Mouse (Mus musculus): ENCODE measurements at regions not wholly inside any gene's neighbourhood (a gene's known extent, or its start where the extent isn't known, plus 50 kb on each side); places are given as distances from the start of the nearest gene placed in this dataset.

DNA sequence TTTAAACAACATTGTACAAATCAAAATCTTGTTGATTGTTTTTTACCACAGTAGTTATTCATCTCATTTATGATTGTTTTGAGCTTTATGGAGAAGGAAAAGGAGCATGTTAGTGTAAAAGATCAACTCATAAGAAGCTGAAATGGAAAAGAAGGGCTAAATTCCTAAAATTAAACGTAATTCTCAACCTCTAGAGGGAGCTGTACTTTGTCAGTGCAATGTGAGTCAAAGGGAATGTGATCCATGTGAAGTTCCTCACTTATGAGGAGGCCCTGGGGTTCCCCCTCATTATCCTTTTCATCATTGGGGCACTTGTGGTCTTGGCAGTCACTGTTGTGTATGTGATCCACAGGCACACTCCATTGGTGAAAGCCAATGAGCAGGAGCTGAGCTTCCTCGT is 54.0 kb upstream of the Vmn2r7 start:
- no peak for ATAC-seq (ENCODE audit: insufficient number of reproducible peaks, low FRiP score, low TSS enrichment)

DNA sequence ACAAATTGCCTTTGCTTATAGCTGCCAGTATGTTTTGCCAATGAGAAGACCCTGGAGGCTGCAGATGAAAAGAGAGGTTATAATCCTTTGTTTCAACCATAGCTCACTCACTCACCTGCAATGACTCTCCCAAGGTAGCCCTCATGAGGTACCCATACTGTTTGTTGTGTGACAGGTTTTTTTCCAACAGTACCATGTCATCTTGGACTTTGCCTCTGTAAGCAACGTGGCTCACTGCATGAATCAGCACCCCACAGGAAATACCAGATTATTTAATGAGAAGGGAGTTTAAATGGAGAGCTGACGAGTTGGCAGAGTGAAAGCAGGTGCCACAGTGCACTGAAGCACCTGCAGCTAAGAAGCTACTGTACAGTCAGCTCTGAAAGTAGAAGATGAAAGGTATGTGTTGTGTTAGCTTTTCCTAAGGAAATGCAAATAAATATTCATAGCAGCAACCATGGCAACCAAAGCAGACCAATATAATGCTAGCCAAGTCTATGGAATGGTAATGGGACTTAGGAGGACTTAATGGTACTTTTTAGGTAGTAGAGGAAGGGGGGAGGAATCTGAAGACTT is 56.8 kb upstream of the Vmn2r7 start:
- ATAC-seq (ENCODE audit: insufficient number of reproducible peaks, low FRiP score, low TSS enrichment) = no peak

DNA sequence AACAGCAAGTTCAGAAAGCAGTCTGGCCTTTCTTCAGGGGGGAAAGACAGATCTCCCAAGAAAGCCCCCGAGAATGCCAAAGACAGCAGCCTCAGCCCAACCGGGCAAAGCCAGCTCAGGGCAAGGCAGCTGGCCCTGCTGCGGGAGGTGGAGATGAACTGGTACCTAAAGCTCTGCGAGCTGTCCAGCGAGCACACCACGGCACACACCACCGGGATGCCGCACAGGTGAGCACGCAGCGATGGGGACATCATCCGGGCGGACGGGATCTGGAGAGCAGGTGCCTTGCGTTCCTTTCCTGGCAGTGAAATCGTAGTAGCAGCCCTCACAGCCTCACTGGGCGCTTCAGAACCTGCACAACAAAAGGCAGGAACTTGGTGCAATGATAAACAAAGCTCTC is 104.7 kb upstream of the Vmn2r7 start:
- peak; percentile 80; the same call in 1 of the 2 replicates for ATAC-seq (ENCODE audit: insufficient number of reproducible peaks, low FRiP score, low TSS enrichment)

DNA sequence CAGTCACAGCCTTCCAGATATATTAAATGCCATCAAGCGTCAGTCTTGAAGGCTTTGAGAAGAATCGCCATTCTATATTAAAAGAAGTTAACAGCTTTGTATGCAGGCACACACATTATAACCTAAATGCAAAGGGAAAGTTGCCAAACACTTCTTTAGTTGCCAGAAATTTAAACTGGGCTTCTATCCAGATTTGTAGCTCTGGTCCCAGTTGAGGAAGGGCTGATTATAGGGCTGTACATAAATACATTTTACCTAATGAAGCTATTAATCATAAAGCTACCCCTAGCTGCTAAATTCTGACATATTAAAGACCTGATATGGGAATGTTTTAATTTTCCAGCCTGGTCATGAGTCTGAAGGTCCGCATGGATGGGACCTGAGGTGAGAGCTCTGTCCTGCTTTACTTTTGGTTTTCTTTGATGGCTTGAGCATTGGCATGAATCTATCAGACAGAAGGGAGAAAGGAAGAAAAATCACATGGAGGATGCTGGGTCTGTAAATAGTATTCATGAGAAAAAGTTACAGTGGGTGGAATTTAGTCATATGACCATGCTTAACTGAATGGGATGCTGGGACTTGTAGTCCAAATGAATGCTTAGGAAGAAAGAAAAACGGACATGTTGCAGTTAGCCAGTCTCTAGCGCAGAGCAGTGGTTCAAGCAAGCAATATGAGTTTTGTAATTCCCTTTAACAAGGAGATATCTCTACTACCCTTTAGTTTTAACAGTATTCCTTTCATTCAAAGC is 120.3 kb upstream of the Vmn2r7 start:
- no peak for ATAC-seq (ENCODE audit: insufficient number of reproducible peaks, low FRiP score, low TSS enrichment)

DNA sequence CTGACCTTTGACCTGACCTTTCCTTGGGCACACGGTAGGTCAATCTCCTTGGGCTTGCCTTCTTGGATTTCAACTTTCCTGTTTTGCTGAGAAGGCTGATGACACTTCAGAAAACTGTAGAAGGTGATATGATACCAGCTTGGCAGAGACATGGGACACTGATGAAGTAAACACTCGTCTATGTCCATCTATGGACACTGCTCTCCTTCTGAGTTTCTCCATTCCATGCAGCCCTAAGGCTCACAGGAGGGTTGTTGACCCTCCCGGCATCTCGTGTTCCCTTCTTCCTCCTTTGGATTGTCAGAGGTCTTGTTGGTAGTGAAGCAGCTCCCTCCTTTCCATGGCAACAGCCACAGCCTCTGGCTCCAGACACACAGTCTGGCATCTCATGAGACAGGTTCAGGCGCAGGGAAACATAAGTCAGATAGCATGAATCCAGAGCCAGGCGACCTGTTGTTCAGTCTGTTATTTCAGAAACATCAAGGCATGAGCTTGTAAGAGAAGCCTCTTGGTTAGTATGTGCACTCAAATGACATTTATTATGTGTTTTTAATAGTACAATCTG is 120.9 kb upstream of the Vmn2r7 start:
- no peak for ATAC-seq (ENCODE audit: insufficient number of reproducible peaks, low FRiP score, low TSS enrichment)

DNA sequence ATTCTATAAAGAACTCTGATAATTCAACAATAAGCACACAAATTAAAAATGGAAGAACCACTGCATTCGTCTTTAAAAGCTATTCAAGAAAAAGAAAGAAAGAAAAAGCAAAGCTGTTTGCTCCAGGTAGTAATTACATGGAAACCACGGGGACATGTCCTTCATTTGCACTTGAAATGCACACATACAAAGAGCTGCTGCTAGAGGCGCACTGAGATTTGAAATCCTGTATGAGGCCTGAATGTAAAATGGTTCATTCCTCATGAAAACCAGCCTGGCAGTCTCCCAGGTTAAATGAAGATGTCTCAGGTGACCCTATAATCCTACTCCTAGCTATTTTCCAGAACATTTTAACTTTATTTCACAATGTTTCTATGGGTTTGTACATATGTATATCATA is 123.7 kb upstream of the Vmn2r7 start:
- no peak for ATAC-seq (ENCODE audit: insufficient number of reproducible peaks, low FRiP score, low TSS enrichment)

DNA sequence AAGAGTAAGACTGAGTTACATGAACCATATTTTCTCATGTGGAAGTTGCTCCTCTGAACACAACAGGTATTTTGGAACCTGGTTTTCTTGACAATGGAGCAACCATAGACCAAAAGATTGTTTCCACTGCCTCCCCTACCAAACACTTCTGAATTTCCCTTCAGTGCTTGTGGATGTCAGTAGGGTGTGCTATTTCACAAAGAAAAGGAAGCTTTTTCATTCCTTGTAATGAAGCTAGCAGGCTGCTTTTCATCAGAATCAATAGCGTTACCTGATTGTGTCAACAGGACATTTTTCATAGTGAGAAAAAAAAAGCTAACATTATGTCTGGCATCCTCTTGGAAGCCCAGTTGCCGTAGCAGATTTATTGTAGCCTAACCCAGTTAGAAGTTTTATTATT is 124.8 kb upstream of the Kcnab1 start:
- no peak for ATAC-seq (ENCODE audit: insufficient number of reproducible peaks, low FRiP score, low TSS enrichment)

DNA sequence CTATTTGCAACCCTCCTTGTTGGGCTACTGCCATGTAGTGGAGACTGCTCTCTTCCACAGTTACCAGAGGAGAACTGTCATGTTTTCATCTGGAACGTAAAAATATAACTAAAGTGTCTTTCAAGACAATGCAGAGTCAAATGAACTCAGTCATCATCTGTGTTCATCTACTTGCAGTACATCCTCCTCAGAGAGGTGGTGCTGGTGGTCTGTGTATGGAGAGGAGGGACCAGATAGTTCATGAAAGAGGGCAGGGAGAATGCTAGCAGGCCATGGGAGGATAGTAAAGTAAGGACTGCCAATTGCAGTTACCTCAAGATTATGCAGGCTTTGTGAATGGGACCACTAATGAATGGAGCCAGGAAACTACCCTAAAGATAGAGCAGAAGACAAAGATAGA is 121.5 kb upstream of the Kcnab1 start:
- ATAC-seq (ENCODE audit: insufficient number of reproducible peaks, low FRiP score, low TSS enrichment) = peak; percentile 77

DNA sequence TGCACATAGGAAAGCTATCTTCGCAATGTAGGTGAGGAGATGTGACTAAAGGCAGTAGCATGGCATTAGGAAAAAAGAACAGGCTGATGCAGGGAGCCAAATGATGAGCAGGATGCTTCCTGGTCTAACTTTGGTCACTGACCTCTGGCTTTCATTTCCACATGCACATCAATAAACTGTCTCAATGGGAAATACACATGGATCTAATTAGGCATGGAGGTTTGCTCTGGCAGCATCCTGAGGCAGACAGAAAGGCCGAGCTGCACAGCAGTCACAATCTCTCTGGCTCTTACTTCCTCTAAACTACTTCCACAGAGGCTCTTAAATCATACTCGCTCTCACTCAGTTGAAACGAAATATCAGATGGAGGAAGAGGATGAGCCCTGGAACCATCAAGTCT is 112.7 kb upstream of the Kcnab1 start:
- no peak for ATAC-seq (ENCODE audit: insufficient number of reproducible peaks, low FRiP score, low TSS enrichment)

DNA sequence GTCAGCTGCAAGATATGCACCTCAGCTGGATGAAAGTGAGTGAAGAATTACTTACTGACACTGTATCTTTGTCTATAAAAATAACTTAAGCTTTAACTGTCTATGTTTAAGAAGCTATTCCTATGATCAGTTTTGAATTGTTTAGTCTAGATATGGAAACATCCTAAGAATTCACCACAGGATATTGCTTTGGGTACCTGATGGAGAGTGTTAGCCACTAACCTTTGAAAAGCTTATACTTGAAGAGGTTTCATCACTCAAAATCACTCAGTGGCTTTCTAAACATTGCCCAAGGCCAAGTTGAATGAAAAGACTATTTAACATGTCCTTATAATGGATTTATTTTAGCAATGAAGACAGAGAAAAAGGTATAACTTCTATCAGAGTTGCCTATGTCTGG is 111.6 kb upstream of the Kcnab1 start:
- ATAC-seq (ENCODE audit: insufficient number of reproducible peaks, low FRiP score, low TSS enrichment) = no peak

DNA sequence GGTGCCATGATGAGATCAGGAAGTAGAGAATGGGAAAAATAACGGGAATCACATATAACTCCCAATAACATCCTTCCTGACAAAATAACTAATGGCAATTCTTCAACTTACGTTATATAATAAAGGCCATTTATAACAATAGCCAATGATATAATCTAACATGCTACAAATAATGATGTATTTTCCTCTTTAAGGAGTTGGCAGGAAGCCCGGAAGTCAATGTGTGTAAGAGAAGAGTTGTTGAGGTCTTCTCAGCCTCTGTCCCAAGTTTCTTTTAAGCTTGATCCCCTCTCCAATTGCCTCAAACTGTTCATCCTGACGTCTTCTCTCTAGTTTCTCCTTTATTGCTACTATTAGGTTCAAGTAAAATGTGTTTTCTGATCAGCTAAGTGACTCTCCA is 108.1 kb upstream of the Kcnab1 start:
- ATAC-seq (ENCODE audit: insufficient number of reproducible peaks, low FRiP score, low TSS enrichment) = no peak

DNA sequence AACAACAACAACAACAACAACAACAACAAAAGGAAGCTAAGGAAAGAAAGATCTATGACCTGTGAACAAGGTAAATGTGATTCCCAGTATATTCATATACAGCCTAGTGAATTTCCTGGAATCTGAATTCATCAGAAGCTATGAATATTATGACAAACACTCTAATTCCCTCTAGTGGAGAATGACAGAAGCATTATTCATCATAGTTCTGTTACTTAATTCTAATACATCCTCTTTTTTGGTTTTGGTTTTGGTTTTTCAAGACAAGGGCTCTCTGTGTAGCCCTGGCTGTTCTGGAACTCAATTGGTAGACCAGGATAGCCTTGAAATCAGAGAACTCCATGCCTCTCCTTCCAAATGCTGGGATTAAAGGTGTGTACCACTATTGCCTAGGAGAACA is 106.6 kb upstream of the Kcnab1 start:
- no peak for ATAC-seq (ENCODE audit: insufficient number of reproducible peaks, low FRiP score, low TSS enrichment)

DNA sequence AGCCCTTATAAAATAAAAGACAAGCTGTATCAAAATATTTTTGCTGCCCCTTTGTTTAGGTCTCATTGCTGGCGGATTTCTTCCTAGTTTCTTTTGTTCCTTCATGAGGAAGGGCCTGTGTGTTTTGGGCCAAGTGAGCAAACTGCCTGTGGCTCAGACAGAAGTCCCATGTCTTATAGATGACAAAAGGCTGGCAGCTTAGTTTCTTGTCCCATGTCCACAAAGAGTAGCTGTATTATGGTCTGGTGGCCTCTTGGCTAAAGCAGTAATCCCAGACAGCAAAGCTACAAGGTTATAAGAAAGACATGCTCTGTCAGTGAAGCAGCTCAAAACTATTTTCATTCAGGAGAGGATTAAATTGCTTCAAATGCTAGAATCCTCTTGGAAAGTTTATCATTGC is 103.1 kb upstream of the Kcnab1 start:
- ATAC-seq (ENCODE audit: insufficient number of reproducible peaks, low FRiP score, low TSS enrichment) = no peak

DNA sequence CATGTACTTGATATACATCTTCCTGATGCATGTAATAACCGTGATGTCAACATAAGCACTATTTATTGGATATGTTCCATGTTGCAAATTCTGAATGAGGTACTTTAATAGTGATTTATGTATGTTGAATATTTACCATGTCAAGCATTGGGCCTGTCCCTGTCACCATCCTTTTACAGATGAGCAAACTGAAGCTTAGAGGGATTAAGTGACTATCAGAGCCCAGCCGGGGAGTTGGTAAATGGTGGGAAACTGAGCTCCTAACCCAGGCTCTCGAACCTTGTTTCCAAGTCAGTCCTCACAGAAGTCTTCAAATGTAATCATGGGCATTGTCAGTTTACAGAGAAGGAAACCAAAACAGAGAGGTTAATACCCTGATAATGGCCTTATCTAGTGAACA is 102.6 kb upstream of the Kcnab1 start:
- ATAC-seq (ENCODE audit: insufficient number of reproducible peaks, low FRiP score, low TSS enrichment) = no peak

DNA sequence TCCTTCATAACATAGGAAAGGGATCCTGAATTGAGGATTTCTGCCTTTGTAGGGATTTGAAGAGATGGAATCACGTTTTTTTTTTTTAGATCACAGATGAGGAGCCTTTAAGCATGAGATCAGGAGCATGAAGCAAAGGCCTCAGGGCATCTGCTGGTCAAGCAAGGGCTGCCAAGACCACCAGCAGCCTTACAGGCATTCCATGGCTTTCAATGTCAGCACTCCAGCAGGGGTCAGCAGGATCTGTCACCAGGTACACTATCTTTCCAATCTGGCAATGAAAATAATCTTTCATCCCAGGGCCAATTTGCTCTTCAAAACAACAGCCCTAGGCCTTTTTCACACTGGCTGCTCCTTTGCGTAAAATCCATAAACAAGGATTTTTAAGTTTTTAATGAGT is 85.3 kb upstream of the Kcnab1 start:
- peak; percentile 95 for ATAC-seq (ENCODE audit: insufficient number of reproducible peaks, low FRiP score, low TSS enrichment)

DNA sequence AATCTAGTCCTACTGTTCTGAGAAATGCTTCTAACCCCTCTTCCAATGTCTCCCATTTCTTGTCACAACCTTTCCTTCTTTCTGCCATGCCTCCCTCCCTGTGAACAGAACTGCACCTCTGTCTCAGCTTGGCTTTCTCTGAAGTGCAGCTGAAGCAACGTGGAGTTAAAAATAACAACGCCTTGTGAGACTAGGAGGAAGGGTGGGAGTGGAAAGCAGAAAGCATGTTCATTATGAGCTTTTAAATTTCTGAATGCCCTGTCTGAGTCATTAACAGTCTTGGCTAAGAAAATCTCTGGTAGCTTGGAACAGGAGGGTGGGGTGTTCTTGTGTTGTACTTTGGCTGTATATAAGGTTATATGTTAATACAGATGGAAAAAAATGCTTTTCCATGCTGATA is 71.6 kb upstream of the Kcnab1 start:
- ATAC-seq (ENCODE audit: insufficient number of reproducible peaks, low FRiP score, low TSS enrichment) = no peak

DNA sequence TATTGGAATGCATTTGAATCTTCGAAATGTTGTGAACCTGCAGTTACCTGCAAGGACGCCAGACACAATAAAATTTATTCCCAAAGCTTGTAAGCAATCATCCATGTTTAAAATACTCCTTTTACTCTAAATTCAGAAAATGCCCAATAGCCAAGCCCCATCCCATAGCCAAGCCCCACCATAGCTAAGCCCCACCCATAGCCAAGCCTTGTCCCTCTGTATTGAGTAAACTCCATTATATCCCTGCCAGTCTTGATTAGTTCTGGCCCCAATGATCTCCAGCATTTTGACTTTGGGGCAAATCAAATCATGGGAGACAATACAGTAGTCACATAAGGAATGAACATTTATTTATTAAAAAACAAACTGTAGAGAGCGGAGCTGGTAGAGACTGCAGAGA is 61.3 kb upstream of the Kcnab1 start:
- no peak for ATAC-seq (ENCODE audit: insufficient number of reproducible peaks, low FRiP score, low TSS enrichment)

DNA sequence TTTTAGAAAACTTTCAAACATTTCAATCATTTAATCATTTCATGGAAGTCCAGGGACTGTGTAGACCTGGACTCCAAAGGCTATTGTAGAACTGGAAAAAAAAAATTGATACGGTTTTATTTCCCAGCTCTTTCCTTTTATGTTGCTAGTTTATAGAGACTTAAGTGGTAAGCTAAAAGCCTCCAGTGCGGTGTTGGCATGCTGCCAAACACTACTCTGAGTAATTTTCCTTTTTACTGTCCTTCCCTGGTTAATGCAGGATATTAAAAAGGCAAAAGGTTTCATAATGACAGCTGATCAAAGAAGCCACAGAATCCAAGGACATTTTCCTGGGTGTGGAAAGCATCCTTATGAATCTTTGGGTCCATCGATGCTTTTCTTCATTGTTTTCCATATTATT is 53.8 kb upstream of the Kcnab1 start:
- ATAC-seq (ENCODE audit: insufficient number of reproducible peaks, low FRiP score, low TSS enrichment) = no peak

Data from cerebellum, adult (tissue).